Mouse (Mus musculus) bone marrow, adult 2 months (tissue): ENCODE results near the gene Tmem270.

Source experiments
- CTCF ChIP-seq: fragments of 200-500 bp; IDR thresholded peaks from 2 replicates; pipeline ENCODE4 v1.5.1; 2011; ENCODE audit warnings: low read length, control low read depth; ENCODE audit not compliant: control insufficient read depth, insufficient read depth
- POLR2A ChIP-seq: fragments of 200-500 bp; IDR thresholded peaks from 2 replicates; pipeline ENCODE4 v1.6.1; 2011; ENCODE audit warnings: low read depth, mild to moderate bottlenecking, control low read depth, low read length, borderline replicate concordance; ENCODE audit not compliant: control insufficient read depth

GRCm38 (mm10) chr5:134945266-134945959 is 38.9 kb upstream of the Tmem270 start:
- no peak for TF ChIP-seq POLR2A
- no peak for TF ChIP-seq CTCF
